Mouse (Mus musculus): Measurements from ENCODE around the gene Fam47c.

Fam47c gene

GRCm38 (mm10) chrX:78737463-78737862 is at the start of gene Fam47c:
Gene Fam47c, plus strand, starts transcription at chrX:78737763.
- no peak for DNase-seq (ENCODE audit: low spot score in 2 of 2)

GRCm38 (mm10) chrX:78769408-78769807 is 31.8 kb downstream of the Fam47c start:
- peak in 1 of 2 experiments; percentile 1 for DNase-seq (ENCODE audit: low spot score in 2 of 2)

GRCm38 (mm10) chrX:78777078-78777477 is 39.5 kb downstream of the Fam47c start:
- peak in 1 of 2 experiments; percentile 12 for DNase-seq (ENCODE audit: low spot score in 2 of 2)
